Mouse (Mus musculus): Measurements from ENCODE around the gene Ptgr1.

GRCm38 (mm10) chr4:58923933-58924332 lies 63.0 kb downstream of the Ptgr1 start:
- TF ChIP-seq POLR2A (IDR thresholded peaks at IDR 0.05; ENCODE audit: control insufficient read depth, low read depth, low read length), result no peak
- no peak for TF ChIP-seq CTCF (IDR thresholded peaks at IDR 0.05; ENCODE audit: control insufficient read depth, insufficient read depth, insufficient replicate concordance, low read depth, low read length)
